Mouse (Mus musculus) cerebellum, adult 2 months (tissue): ENCODE measurements at regions not wholly inside any gene's neighbourhood (a gene's known extent, or its start where the extent isn't known, plus 50 kb on each side); places are given as distances from the start of the nearest gene placed in this dataset.

Experiments used
- CTCF ChIP-seq: fragments of 200-500 bp; IDR thresholded peaks from 2 replicates; pipeline ENCODE4 v1.5.1; 2011; ENCODE audit warnings: low read depth, mild to moderate bottlenecking, control low read depth, low read length, moderate library complexity, borderline replicate concordance; ENCODE audit not compliant: insufficient read depth
- POLR2A ChIP-seq: fragments of 200-500 bp; IDR thresholded peaks from 2 replicates; pipeline ENCODE4 v1.6.1; 2011; ENCODE audit warnings: low read length, control low read depth, borderline replicate concordance; ENCODE audit not compliant: insufficient read depth

GRCm38 (mm10) chr12:10525934-10526333 is 135.4 kb downstream of the Rdh14 start:
- TF ChIP-seq POLR2A: no peak
- TF ChIP-seq CTCF: no peak
